Mouse (Mus musculus) c-Kit-negative CD71-positive TER-119-positive erythroid progenitor cells, embryonic 14.5 days (primary cell): Measurements from ENCODE around the gene Myo3b.
"Not testable (repeated sequence)": the region's sequence is repeated elsewhere in the genome, so short reads cannot be mapped to it uniquely, and the experiment has no call there.

Experiments used
- DNase-seq: peaks from one replicate; pipeline ENCODE4 v3.0.0-alpha.2; 2013; ENCODE audit warnings: low read depth, low spot score

The Myo3b gene

DNA sequence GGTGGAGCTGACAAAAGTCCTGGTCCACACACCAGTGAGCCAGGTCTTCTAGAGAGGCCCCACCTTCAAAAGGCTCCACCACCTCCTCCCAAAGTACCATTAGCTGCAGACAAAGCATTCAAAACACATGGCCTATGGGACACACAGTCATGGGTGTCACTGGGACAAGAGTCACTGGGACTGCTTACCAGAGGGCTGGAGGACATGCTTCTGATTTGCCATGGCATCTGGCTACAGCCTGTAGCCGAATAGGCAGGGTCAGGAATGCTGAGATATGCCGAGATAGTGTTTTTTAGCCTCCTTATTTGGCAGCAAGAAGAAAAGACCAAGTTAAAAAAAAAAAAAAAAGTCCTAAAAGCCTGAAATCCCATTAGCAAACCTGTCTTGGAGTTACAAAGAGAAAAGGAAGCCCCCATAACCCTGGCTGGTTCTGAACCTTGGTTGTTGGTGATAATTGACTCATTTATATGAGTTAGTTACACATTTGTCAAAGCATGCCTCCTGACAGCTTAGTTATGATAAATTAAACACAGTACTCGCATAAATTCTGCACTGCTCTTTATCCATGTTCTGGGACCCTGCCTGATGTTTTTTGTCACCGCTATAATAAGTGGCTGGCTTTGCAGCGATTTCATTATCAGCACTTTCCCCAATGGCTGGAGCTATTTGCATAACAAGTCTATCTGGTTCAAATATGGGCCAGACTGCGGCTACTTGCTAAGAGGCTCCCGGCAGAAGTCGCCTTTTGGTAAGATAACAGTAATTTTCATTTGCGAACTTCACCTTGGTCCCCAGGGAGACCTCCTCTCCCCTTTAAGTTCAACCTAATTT, 156.7 kb downstream of the Myo3b start:
- DNase-seq, result no peak

DNA sequence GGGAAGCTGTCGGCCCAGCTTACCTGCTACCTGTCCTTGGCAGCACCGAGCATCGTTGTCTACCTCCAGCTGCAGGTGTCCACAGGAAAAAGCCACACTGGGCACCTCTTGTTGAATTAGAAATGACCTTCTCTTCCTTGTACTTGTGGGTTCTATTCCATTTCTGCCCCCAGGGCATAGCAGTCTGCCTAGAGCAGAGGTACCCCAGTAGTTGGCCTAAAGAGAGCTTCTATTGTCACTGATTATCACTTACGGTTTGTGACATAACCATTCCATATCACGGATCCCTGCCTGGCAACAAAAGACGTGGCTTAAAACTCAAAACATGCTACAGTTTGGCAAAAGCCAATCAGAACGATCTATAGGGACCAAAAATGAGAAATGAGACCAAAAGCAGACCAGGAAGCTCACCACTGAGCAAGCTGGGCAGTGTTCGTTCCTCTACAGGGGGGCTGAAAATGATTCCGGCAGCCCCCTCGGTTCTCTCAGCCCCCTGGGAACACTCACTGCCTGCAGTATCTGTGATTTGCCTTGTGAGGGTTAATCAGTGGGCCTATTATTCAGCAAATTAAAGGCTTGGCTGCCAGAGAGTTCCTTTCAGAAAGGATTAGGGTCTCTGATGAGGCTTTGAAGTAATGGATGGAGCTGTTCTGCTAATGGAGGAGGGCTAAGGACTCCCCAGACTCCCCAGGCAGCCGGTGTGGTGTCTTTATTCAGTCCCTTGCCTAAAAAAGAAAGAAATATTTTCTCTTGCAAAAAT, 163.1 kb downstream of the Myo3b start:
- no peak for DNase-seq

DNA sequence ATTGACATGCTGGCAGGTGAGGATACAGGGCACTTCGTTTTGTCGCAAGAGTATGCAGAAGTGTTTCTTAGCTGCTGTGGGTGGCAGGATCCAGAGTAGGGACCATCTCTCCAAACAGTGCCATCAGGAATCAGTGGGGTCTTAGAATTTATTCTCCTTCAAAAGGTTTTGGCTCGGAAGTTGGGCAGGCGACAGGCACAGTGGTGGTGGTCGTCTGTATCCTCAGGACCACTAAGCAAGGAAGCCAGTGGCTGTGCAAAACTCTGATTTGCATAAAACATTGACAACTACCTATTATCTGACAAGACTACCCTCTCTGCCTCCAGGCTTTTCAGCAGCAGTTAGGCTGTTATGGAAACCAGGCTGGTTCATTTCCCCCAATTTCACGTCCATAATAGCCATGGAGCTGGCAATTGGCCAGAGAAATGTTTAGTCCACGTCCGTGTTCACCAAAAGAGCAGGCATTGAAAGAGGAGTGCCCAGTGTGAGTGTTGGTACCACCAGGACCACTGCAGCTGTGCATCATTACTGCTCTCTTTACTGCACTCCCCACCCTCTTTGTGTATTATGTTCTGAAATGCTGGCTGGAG, 163.7 kb downstream of the Myo3b start:
- DNase-seq, result no peak

DNA sequence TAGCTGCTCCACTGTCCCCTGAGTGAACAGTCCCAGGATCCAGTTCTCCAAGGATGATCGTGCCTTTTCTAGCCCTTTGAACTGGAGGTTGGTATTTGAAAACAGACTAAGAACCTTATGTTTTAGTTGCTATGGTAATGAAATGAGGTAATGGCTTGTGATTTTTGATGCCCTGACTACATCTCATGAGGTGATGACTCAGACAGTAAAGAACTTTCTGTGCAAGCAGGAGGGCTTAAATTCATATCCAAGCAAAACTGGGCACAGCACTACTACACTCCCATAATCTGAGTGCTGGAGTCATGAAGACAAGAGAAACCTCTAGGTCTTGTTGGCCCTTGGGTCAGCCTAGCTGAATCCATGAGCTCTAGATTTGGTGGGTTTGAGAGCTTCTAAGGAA, 169.5 kb downstream of the Myo3b start:
- DNase-seq, result no peak

DNA sequence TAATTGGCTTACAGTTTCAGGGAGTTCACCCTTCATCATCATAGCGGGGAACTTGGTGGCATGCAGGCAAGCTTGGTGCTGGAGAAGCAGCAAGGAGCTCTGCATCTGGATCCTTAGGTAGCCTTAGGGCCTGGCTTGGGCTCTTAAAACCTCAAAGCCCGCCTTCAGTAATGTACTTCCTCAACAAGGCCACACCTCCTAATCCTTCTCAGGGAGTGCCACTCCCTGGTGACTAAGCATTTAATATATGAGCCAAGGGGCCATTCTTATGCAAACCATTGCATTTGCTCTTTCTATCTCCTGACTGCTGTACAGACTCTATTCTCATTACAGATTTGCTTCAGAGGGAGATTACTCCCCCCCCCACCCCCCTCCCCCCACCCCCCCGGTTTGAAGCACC, 170.9 kb downstream of the Myo3b start:
- no peak for DNase-seq

DNA sequence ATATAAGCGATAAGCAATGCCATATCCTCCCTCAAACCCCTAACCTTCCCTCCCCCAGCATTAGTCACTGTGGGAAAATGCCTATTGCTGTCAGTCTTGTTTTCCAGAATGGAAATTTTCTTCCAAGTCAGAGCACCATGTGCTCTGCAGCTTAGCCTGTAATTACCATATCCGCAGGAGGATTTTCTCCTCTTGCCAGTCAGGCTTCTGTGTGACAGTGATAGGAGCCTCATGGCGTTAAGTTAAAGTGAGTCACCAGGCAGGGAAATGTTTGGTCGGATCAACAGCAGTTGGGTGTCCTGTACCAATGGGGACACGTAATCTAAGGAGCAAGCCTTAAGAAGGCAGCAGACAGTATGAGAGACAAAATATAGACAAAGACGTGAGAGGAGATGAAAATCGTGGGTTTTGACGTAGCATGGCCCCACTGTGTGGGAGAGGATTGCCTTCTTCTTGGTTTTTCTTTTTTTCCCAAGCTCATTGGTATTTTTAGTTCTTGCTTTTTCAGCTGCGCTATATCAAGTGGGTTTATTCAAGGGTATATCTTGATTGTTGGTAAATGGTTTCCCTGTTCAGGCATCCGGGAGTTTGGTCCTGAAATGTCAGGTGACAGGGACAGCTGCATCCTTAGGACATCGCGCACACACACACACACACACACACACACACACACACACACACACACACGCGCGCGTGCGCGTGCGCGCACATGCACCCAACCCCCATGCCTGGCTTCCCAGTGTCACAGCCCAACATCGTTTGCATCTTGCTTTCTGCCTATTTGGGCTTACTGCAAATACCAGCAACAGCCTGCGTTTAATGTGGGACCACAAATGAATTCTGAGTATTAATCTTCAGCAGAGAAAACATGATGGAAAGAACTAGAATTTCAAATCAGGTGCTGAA, 171.8 kb downstream of the Myo3b start:
- no peak for DNase-seq

DNA sequence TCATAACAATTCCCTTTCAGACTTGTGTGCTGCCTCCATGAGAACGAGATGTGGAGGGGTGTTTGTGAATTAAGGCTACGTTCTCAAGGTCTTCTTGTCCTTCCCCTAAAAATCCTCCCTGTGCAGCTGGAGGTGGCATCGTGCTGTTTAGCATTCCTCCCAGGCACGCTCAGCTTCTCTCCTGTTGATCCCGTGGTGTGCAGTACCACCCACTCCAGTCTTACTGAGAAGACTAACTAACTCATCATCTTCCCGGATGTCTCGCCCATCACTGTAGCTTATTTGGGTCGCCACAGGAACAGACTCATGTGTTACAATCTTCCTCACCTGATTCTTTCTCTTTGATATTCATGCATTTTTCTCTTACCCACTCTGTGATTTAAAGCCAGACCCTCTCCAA, 175.5 kb downstream of the Myo3b start:
- DNase-seq, result no peak

DNA sequence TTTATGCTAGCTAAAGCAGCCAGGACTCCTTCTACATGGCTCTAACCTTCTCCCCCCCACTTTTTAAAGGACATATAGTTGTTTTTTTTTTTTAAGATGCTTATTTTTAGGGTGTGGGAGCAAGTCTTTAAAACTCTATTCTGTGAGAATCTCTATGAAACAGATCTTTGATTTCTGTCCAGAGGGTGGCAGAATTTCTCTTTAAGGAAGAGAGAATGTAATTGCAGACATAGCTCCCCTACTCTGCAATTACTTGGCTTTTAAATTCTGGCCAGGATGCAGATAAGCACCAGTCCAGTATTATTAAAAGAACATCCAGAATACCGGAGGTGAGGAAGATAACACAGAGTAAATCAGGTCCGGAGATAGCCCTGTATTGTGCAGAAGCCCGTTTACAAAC, 178.9 kb downstream of the Myo3b start:
- DNase-seq, result no peak

DNA sequence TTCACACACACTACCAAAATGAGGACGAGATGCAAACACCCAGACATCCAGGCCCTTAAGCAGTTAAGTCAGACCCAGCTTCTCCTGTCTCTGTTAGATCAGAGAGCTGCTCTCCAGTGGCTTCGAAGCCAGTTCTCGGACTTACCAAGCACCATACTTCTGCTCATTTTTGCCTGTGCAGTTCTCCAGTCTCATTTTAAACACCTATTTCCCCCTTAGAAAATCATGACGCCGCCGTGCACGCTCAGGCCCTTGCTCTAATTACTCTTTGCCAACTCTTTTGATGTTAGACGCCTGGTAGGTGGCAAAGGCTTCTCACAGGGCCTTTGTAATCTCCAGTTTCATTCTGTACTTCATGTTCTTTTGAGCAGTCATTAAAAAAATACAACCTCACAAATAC, 179.5 kb downstream of the Myo3b start:
- no peak for DNase-seq

DNA sequence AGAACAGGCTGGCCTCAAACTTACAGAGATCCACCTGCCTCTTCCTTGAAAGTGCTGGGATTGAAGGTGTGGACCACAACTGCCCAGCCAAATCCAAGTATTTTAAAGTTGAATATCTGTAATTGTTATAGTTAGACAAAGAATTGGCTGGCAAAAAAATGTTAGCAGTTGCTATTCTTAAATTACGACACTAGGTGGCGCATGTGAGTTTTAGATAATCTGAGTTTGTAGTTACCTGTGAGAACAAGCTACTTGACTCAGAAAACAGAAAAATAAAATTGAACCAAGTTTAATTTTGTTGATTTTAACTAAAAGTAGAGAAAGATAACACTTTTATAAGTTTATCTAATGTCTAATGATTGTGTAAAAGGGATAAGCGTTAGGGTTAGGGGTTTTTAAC, 187.8 kb downstream of the Myo3b start:
- DNase-seq, result no peak

DNA sequence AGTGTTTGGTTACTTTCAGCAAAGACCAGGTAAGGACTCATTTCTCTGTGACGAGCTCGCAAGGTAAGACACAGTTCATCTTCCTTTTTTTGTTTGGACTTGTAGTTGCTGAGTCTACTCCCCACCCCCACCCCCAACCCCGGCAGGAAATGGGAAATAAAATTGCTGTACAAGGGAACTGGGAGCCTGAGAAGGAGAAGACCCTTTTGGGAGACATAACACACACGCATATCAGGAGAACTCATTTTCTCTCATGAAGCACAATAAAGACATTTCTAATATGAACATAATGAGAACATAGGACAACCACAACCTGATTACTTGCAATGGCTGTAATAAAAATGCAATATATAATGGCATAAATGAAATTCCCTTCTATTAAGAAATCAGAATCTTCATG, 195.5 kb downstream of the Myo3b start:
- DNase-seq, result not testable (repeated sequence)

DNA sequence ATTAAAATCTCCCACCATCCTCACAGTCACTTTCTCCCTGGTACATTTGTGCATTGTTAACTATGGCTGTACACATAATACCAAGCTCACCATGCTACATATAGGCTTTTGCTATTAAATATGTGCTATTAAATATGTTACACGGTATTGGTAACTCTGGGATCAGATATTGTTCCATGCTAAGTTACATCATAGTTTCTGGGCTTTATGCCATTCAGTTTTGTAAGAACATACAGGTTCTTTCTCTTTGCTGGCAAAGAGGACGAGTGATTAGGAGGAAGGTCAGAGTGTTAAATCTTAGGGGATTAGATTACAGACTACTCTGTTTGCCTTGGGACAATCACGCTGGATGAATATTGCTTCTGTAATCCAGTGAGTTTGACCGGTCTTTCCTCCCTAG, 207.1 kb downstream of the Myo3b start:
- DNase-seq, result no peak

DNA sequence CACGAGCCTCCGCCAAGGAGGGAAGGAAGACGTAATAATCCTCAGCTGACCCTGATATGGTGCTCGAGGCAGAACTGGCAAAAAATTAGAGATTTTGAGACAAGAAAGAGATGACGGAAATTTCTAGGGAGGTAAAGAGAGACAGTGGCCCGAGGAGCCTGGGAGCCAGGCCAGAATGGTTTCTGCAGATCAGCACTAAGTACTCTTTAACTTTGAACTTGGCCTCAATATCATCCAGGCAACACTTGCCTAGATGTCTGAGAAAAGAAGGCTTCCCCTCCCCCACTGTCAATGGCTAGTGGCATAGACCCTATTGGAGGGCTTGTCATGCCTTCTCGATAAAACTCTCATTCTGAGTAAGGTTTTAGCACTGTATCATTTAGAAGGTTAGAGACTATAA, 209.7 kb downstream of the Myo3b start:
- DNase-seq, result no peak

DNA sequence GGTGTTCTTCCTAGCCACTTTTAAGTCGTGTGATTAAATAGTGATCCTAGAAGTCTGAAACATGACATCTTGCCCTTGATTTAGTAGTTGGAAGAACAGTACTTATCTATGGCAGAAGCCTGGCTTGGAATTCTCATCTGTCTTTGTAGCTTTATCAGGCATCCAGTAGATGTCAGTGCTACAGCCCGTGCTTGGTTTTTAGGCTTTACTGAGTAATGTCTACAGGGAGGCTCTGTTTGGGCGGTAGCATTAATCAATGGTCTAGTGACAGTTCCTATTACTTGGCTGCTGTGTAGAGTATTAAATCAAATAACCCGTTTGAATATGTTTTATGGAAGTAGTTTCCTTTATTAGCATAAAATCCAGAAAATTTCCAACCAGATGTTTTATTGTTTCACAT, 210.9 kb downstream of the Myo3b start:
- DNase-seq, result no peak

DNA sequence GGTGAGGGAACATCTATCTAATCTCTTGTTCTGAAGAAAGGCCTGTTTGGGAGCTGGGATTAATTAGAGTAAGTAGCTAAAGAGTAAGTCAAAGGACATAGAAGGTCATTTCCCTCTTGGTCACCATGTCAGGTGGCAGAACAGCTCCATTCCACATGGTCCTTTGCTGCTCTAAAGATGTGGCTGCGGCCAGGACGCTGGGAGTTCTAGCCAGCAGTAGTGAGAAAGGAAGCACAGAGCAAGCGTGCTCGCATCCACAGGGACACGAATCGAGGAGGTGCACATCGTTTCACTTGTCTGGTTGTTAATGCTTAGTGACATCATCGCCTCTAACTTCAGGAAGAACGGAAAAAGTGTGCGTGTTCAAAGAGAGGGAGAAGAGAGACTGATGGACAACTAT, 212.3 kb downstream of the Myo3b start:
- no peak for DNase-seq

DNA sequence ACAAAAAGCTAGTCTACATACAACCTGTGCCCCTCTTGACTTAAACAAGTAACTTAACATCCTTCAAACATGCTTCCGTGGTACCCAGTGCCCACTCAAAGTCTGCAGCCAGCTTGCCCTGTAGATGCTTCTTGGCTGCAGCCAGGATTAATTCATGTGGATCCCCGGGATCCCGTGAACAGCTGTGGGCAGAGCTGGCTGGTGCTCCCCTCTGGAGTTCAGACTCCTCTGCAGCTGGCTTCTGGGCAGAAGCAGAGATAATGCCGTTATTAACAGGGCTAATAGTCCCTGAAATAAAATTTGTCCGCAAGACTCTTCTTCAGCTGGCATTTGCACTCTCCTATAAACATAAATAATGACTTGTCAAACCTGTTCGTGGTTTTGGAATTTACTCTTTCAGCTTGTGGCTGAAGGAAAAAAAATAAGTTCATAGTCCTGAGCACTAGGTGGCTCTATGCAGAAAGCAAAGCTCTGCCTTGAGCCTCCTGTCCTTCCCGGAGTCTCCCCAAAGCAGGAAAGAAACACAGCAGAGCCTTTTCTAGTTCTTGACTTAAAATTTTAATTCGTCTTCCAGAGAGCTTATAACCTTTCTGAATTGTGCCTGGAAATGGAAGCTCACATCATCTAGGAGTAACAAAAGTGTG, 220.6 kb downstream of the Myo3b start:
- no peak for DNase-seq

DNA sequence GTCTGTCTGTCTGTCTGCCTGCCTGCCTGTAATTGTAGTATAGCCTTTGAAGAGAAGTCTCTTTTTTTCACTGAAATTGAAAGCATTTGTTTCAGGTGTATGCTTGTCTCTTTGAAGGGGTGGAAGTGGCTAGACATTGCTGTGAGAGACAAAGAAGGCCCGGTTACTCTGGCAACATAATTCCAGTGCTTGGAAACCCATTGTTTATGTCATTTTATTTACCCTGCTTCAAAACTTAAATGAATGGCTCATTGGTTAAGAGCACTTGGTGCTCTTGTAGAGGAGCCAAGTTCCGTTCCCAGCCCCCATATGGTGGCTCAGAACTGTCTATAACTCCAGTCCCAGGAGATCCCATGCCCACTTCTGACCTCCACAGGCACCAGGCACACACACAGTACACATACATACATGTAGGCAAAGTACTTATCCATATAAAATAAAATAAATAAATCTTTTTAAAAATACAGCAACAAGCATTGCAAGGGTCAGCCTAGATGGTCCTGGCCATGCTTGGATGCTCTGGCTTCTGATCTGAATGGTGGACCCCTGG, 221.8 kb downstream of the Myo3b start:
- DNase-seq, result no peak

DNA sequence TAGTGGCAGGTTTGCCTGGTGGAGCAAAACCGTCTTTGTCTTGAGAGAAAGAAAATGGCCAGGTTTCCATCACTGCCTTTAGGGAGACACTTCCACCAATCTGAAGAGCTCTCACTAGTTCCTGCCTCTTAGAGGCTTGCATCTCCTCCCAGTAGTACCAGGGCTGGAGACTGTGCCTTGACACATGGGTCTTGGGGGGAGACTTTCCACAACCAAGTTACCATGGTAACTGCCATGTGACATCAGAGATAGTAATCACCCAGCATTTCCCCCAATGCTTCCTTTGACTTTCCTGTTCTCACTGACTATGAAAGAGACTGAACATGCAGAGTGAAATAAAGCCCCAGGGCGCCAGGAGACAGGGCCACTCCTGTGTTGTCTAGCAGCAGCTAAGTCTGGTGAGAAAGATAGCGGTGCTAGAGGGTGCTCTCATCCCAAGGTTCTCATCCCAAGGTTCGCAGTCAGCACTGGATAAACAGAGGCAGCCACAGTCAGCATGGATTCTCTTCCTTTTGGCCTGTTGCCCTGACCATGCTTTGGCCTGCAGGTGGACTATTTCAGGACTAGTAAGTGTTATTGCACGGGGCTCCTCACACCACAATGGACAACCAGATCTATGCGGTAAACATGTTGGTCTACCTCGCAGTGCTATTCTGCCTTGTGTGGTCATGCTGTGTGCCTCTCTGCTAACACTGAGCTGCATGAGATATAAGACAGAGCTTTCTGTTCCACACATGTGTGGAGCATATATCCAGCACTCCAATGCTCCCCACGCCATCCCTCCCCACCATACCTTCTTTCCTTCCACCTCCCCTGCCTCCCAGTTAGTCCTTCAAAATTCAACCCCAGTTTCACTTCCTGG, 223.0 kb downstream of the Myo3b start:
- no peak for DNase-seq

DNA sequence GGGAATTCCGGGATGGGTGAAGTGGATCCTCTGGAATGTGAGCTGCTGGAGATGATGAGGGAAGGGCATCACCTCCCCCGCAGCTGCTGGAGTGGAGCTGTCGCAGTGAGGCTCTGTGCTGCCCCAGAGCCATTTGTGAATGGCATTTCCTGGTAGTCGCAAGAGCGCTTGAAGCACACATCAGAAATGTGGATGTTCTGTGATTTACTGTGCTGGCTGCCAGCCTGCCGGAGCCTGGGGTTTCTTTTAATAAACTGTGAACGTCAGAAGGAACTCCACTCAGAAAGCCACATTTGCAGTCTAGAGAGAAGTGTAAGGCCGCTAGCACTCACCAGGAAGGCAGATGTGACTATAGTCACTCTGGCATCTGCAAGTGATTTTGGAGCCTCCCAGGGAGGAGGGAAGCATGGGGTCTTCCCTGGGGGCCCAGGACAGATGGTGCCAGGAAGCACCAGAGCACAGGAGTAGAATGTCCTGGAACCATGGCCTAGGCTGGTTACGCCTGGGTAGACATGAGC, 223.7 kb downstream of the Myo3b start:
- DNase-seq, result no peak
